Comparison of ENCODE assay signal across 9 mouse cellular contexts in genomic region chr9:41890273-41891141, GRCm38 (mm10).
DNase-seq lines count a peak whose midpoint lies in the region; ATAC-seq and TF ChIP-seq lines count a peak whose summit lies in the region.
"Had no signal": no experiment of that assay in that cellular context is flagged by ENCODE, and none has a peak within 500 bp of the region (broad histone marks: within the 10 kb centered on the region; RNA-seq: fewer than 3 reads in every experiment).

No protein-coding gene starts in this region.

- peak overlapping the region; percentile 59 for H3K4me2 ChIP-seq in liver, postnatal 0 days (ENCODE audit: low read depth, low read length)

- 0 out of 2 replicates have a peak, but pooled peaks have one; percentile 5 for ATAC-seq in liver, postnatal 0 days

- no peak for TF ChIP-seq EP300 in liver, postnatal 0 days (IDR thresholded peaks at IDR 0.05; ENCODE audit: low read depth)

- WGBS in liver, postnatal 0 days (ENCODE audit: insufficient replicate concordance): 5% methylated on average over 41 of the region's 42 CpGs

- H3K9ac ChIP-seq in liver, postnatal 0 days (replicated peaks): 0 out of 2 replicates have a peak overlapping the region, but pooled peaks have one; percentile 41

- TF ChIP-seq CTCF in liver, postnatal 0 days (IDR thresholded peaks at IDR 0.05; ENCODE audit: low read depth): no peak

- intact Hi-C loops in heart, postnatal 25 days (cut with DNase I): loop anchor here (5.0 kb wide), 1 partner anchor 57 kb away; no protein-coding TSS in a partner anchor

- H3K36me3 ChIP-seq in liver, postnatal 0 days (replicated peaks; ENCODE audit: insufficient read depth, low read length): no peaks in the 10 kb centered on the region
- H3K36me3 ChIP-seq: G1E had no signal

- 0 out of 2 replicates have a peak overlapping the region, but pooled peaks have one; percentile 34 for H3K27ac ChIP-seq in liver, postnatal 0 days (ENCODE audit: low read depth)

- H3K4me1 ChIP-seq in liver, postnatal 0 days (ENCODE audit: insufficient read depth): peaks cover 5% of the 10 kb centered on the region; the same call in 1 of the 2 replicates

- DNase-seq in NIH3T3 (ENCODE audit: low read depth): peak; percentile 67
- peak; percentile 15 for DNase-seq in cerebellum, adult 9-10 months
- peak; percentile 92 for DNase-seq in forelimb bud, embryonic 11.5 days (ENCODE audit: low read depth, low spot score)
- DNase-seq in heart, postnatal 25 days (ENCODE audit: low spot score): peak; percentile 81
- DNase-seq in layer of hippocampus, adult 9-10 months (ENCODE audit: low spot score): peak; percentile 40
- peak; percentile 31 for DNase-seq in liver, postnatal 0 days
- DNase-seq in ovary, postnatal 10 days (ENCODE audit: low spot score): peak; percentile 58
- no peak for DNase-seq in adipocyte (ENCODE audit: low spot score)

- H3K27me3 ChIP-seq in liver, postnatal 0 days (ENCODE audit: insufficient read depth, low read length): 0 out of 2 replicates have a peak, but pooled peaks cover 6% of the 10 kb centered on the region

- H3K9me3 ChIP-seq in liver, postnatal 0 days (ENCODE audit: low read length): no peaks in the 10 kb centered on the region

- peak overlapping the region; percentile 29 for H3K4me3 ChIP-seq in liver, postnatal 0 days (ENCODE audit: low read depth, low read length)
